Mouse (Mus musculus): ENCODE results near the gene Lca5l. TPM values are rescaled to one million over a fixed set of nuclear protein-coding genes. Genes with fewer than 3 reads are reported as not detected.
A peak's percentile ranks its signal among the peaks of the same experiment; 100 is the strongest.

Lca5l gene
- polyA plus RNA-seq, 1 experiment from 2014 or later, result 1.6 TPM

- DNase-seq (ENCODE audit: low spot score) (no peak), ATAC-seq (replicated peaks; ENCODE audit: low FRiP score, low read depth) (no peak)
- 83% methylated on average over 10 of the region's 10 CpGs for whole genome bisulfite sequencing
- H3K4me2 ChIP-seq (ENCODE audit: low read length), result no peak overlapping the region
- no peak overlapping the region for H3K27ac ChIP-seq
- no peak overlapping the region for H3K4me3 ChIP-seq (replicated peaks; ENCODE audit: low read depth, low read length)
- no peak overlapping the region for H3K9ac ChIP-seq (ENCODE audit: low read depth, low read length)
- no peaks in the 10 kb centered on the region for H3K4me1 ChIP-seq (replicated peaks; ENCODE audit: insufficient read depth, low read length)
- H3K36me3 ChIP-seq (ENCODE audit: insufficient read depth, low read length), result no peaks in the 10 kb centered on the region
- H3K9me3 ChIP-seq (replicated peaks; ENCODE audit: low read length), result no peaks in the 10 kb centered on the region
- TF ChIP-seq CTCF (IDR thresholded peaks at IDR 0.05; ENCODE audit: low read depth), result no peak
- no peaks in the 10 kb centered on the region for H3K27me3 ChIP-seq (ENCODE audit: insufficient read depth, low read length)
These were observed 17.7 kb upstream of the Lca5l start for GRCm38 (mm10) chr16:96209789-96210188.

DNA sequence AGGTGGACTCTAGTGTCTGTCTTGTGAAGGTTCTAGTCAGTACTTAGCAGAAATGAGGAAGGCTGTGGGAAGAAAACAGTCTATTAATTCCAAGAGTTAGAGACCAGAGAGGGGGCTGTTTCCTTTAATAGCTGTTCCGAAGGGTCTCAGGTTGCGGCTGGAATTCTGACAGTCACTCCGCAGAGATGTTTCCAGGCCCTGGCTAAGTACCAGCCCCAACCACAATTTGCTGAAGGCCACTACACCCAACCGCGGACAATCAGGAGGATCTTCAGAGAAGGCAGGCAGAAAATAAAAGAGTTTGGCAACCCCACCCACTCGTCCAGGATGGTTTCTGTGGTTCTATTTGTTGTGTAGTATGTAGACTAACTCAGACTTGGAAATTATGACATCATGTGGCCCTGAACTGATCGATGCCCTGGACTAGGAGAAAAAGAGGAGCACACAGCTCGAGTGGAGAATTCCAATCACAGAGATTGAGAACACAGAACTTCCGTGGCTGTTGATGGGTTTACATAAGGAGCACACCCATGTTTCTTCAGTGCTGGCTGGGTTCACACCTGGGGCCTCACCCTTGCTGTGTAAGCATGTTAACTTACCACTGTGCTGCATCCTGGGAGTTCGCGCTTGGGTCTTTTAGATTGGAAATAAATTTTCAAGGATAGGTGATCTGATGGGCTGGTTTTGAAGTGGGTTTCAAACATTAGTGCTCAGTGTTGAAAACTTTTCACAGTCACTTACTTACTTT is 9.6 kb upstream of the Lca5l start:
- Histone ChIP-seq H3K36me3 (ENCODE audit: insufficient read depth, low read length) (no peaks in the 10 kb centered on the region), H3K4me2 (ENCODE audit: low read length) (no peak overlapping the region), H3K4me1 (replicated peaks; ENCODE audit: insufficient read depth, low read length) (peaks cover 14% of the 10 kb centered on the region), H3K4me3 (replicated peaks; ENCODE audit: low read depth, low read length) (no peak overlapping the region), H3K27me3 (ENCODE audit: insufficient read depth, low read length) (no peaks in the 10 kb centered on the region), H3K9ac (ENCODE audit: low read depth, low read length) (no peak overlapping the region), H3K27ac (no peak overlapping the region), H3K9me3 (replicated peaks; ENCODE audit: low read length) (no peaks in the 10 kb centered on the region)
- no peak for TF ChIP-seq CTCF (IDR thresholded peaks at IDR 0.05; ENCODE audit: low read depth)
- WGBS, result 61% methylated on average over 11 of the region's 11 CpGs
- ATAC-seq (replicated peaks; ENCODE audit: low FRiP score, low read depth), result no peak
- peak; percentile 21 for DNase-seq (ENCODE audit: low spot score)

GRCm38 (mm10) chr16:96200702-96201028 is 8.6 kb upstream of the Lca5l start:
- WGBS, result 14% methylated on average over 9 of the region's 9 CpGs
- H3K27ac ChIP-seq, result peak overlapping the region; percentile 67
- no peaks in the 10 kb centered on the region for H3K9me3 ChIP-seq (replicated peaks; ENCODE audit: low read length)
- DNase-seq (ENCODE audit: low spot score) (peak; percentile 39), ATAC-seq (replicated peaks; ENCODE audit: low FRiP score, low read depth) (peak; percentile 12; the same call in 1 of the 2 replicates)
- no peaks in the 10 kb centered on the region for H3K36me3 ChIP-seq (ENCODE audit: insufficient read depth, low read length)
- H3K4me3 ChIP-seq (replicated peaks; ENCODE audit: low read depth, low read length), result peak overlapping the region; percentile 33
- TF ChIP-seq CTCF (IDR thresholded peaks at IDR 0.05; ENCODE audit: low read depth), result no peak
- peak overlapping the region; percentile 68 for H3K4me2 ChIP-seq (ENCODE audit: low read length)
- peak overlapping the region; percentile 40; the same call in 1 of the 2 replicates for H3K9ac ChIP-seq (ENCODE audit: low read depth, low read length)
- H3K4me1 ChIP-seq (replicated peaks; ENCODE audit: insufficient read depth, low read length), result peaks cover 14% of the 10 kb centered on the region
- H3K27me3 ChIP-seq (ENCODE audit: insufficient read depth, low read length), result no peaks in the 10 kb centered on the region

DNA sequence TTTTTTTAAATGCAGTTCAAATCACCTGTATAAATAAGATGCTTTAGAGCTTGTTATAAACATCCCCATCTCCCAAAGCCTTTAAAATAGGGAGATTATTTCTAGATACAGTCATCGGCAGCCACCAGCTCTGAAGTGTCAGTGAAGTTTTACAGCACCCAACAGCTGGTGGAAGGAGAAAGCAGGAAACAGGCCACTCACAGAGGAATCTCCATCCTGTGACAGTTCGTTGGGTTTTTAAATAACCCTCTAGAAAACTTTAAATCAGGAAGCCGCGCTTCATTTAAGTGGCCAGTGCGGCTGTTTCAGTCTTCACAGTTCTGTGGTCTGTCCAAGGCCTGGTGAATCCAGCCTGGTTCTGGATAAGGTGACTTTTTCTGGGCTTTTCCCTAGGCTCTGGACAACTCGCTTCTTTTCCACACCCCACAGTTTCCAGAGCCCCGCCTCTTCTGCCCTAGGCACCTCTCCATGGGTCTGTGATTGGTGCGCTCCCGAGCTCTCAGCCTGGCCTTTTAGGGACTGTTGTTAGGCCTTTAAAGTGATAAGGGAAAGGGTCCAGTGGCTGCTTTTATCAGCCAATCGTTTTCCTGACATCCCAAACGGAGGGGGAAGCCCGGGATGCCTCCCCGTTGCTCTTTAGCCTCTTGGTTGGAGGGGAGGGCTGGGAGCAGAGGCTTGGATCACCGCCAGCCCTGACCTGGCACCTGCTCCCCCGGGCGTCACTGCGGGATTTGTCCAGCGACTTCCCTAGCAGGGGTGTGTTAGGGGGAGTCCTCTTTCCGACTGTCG is 8.0 kb upstream of the Lca5l start, which contains the start of gene Sh3bgr:
Sh3bgr (plus strand) TSS at position 538 of the 789 bp plus-strand sequence.
- no peaks in the 10 kb centered on the region for H3K27me3 ChIP-seq (ENCODE audit: insufficient read depth, low read length)
- DNase-seq (ENCODE audit: low spot score), result peak; percentile 80
- peak within 1 kb of the TSS; percentile 67 for H3K27ac ChIP-seq
- H3K4me2 ChIP-seq (ENCODE audit: low read length), result peak within 1 kb of the TSS; percentile 68
- no peaks in the 10 kb centered on the region for H3K9me3 ChIP-seq (replicated peaks; ENCODE audit: low read length)
- H3K9ac ChIP-seq (ENCODE audit: low read depth, low read length), result peak within 1 kb of the TSS; percentile 40
- H3K4me1 ChIP-seq (replicated peaks; ENCODE audit: insufficient read depth, low read length), result peaks cover 14% of the 10 kb centered on the region
- peak; percentile 89 for ATAC-seq (replicated peaks; ENCODE audit: low FRiP score, low read depth)
- peak within 1 kb of the TSS; percentile 33 for H3K4me3 ChIP-seq (replicated peaks; ENCODE audit: low read depth, low read length)
- H3K36me3 ChIP-seq (ENCODE audit: insufficient read depth, low read length), result no peaks in the 10 kb centered on the region
- WGBS, result 1% methylated on average over 20 of the region's 20 CpGs
- TF ChIP-seq CTCF (IDR thresholded peaks at IDR 0.05; ENCODE audit: low read depth), result no peak

DNA sequence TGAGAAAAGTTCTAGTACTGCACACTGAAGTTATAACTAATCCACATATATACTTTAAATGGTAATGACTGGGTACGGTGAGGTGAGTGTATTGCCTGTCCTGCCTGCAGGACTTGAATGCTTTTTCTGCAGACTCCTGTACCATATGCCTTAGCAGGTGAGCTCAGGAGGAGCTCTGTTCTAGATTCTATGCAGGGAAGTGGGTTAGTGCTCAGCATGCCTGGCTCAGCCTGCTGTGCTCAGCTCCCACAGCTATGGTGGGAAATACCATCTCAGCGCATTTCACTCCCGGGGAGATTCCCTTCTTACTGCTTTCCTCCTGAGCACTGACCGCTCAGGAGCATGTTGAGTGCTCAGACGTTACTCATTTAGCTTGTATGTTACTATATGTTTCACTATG is 4.5 kb downstream of the Lca5l start:
- no peaks in the 10 kb centered on the region for H3K27me3 ChIP-seq (ENCODE audit: insufficient read depth, low read length)
- H3K27ac ChIP-seq, result no peak overlapping the region
- DNase-seq (ENCODE audit: low spot score), result no peak
- 86% methylated on average over 5 of the region's 5 CpGs for WGBS
- no peak for ATAC-seq (replicated peaks; ENCODE audit: low FRiP score, low read depth)
- H3K36me3 ChIP-seq (ENCODE audit: insufficient read depth, low read length), result no peaks in the 10 kb centered on the region
- H3K9ac ChIP-seq (ENCODE audit: low read depth, low read length), result no peak overlapping the region
- H3K9me3 ChIP-seq (replicated peaks; ENCODE audit: low read length), result no peaks in the 10 kb centered on the region
- no peak overlapping the region for H3K4me2 ChIP-seq (ENCODE audit: low read length)
- no peak overlapping the region for H3K4me3 ChIP-seq (replicated peaks; ENCODE audit: low read depth, low read length)
- TF ChIP-seq CTCF (IDR thresholded peaks at IDR 0.05; ENCODE audit: low read depth), result no peak
- H3K4me1 ChIP-seq (replicated peaks; ENCODE audit: insufficient read depth, low read length), result 0 out of 2 replicates have a peak, but pooled peaks cover 3% of the 10 kb centered on the region

- no peaks in the 10 kb centered on the region for H3K36me3 ChIP-seq (ENCODE audit: insufficient read depth, low read length)
These were observed 12.9 kb downstream of the Lca5l start for GRCm38 (mm10) chr16:96179156-96179555.

More at GRCm38 (mm10) chr16:96179156-96179555, 12.9 kb downstream of the Lca5l start:
- H3K9me3 ChIP-seq (replicated peaks; ENCODE audit: low read length), result no peaks in the 10 kb centered on the region
- ATAC-seq (replicated peaks; ENCODE audit: low FRiP score, low read depth) (no peak), DNase-seq (ENCODE audit: low spot score) (no peak)
- H3K4me1 ChIP-seq (replicated peaks; ENCODE audit: insufficient read depth, low read length), result no peaks in the 10 kb centered on the region
- no peak overlapping the region for H3K9ac ChIP-seq (ENCODE audit: low read depth, low read length)
- TF ChIP-seq CTCF (IDR thresholded peaks at IDR 0.05; ENCODE audit: low read depth), result 0 out of 2 replicates have a peak, but pooled peaks have one; percentile 11
- H3K27me3 ChIP-seq (ENCODE audit: insufficient read depth, low read length), result no peaks in the 10 kb centered on the region
- no peak overlapping the region for H3K27ac ChIP-seq
- H3K4me3 ChIP-seq (replicated peaks; ENCODE audit: low read depth, low read length), result no peak overlapping the region
- no peak overlapping the region for H3K4me2 ChIP-seq (ENCODE audit: low read length)
